Mouse (Mus musculus) neural tube, embryonic 13.5 days (tissue): Measurements from ENCODE around the gene Galnt11. TPM values are rescaled to one million over a fixed set of nuclear protein-coding genes. Genes with fewer than 3 reads are reported as not detected.
"Not testable (repeated sequence)": the region's sequence is repeated elsewhere in the genome, so short reads cannot be mapped to it uniquely, and the experiment has no call there.

Source experiments
- ATAC-seq: fragments of 200-750 bp; cut with Nextera tagmentation; 2 replicates; pipeline ENCODE4 v1.8.0; 2017; ENCODE audit warnings: low read depth, mild to moderate bottlenecking, moderate TSS enrichment, moderate library complexity
- H3K27ac ChIP-seq: fragments of 300-500 bp; sonication (generic); replicated peaks from 2 replicates; pipeline ENCODE4 v1.5.1; 2015; ENCODE audit warnings: moderate library complexity, mild to moderate bottlenecking, inconsistent platforms
- H3K27me3 ChIP-seq: fragments of 300-500 bp; sonication (generic); 2 replicates; pipeline ENCODE4 v1.6.1; 2015; ENCODE audit warnings: mild to moderate bottlenecking, inconsistent platforms
- H3K36me3 ChIP-seq: fragments of 300-500 bp; sonication (generic); 2 replicates; pipeline ENCODE4 v1.6.1; 2015; ENCODE audit warnings: mild to moderate bottlenecking, inconsistent platforms
- H3K4me1 ChIP-seq: fragments of 300-500 bp; sonication (generic); replicated peaks from 2 replicates; pipeline ENCODE4 v1.6.1; 2015; ENCODE audit warnings: inconsistent platforms
- H3K4me2 ChIP-seq: fragments of 300-500 bp; sonication (generic); 2 replicates; pipeline ENCODE4 v1.6.1; 2015; ENCODE audit warnings: inconsistent platforms, mild to moderate bottlenecking, moderate library complexity
- H3K4me3 ChIP-seq: fragments of 300-500 bp; sonication (generic); 2 replicates; pipeline ENCODE4 v1.5.1; 2015; ENCODE audit warnings: mild to moderate bottlenecking, inconsistent platforms
- H3K9ac ChIP-seq: fragments of 300-500 bp; sonication (generic); 2 replicates; pipeline ENCODE4 v1.6.1; 2015; ENCODE audit warnings: moderate library complexity, mild to moderate bottlenecking, inconsistent platforms
- H3K9me3 ChIP-seq: fragments of 300-500 bp; sonication (generic); 2 replicates; pipeline ENCODE4 v1.6.1; 2016; ENCODE audit warnings: inconsistent platforms
- WGBS: fragments of 180-500 bp; shearing (Covaris S2); methylation state at CpG from one replicate; pipeline ENCODE4 v1.1.7; 2015; 5-methylcytosine and 5-hydroxymethylcytosine counted together
- polyA plus RNA-seq: library from polyadenylated mRNA; unstranded; fragments of >200 nt; fragmentation: Nextera tagmentation; extraction: Ambion mirVana; gene quantifications from 2 replicates; pipeline ENCODE4 v1.2.1, GENCODE M21; 2015

The Galnt11 gene
- polyA plus RNA-seq, result 49.4 and 52.6 TPM in 2 replicates

DNA sequence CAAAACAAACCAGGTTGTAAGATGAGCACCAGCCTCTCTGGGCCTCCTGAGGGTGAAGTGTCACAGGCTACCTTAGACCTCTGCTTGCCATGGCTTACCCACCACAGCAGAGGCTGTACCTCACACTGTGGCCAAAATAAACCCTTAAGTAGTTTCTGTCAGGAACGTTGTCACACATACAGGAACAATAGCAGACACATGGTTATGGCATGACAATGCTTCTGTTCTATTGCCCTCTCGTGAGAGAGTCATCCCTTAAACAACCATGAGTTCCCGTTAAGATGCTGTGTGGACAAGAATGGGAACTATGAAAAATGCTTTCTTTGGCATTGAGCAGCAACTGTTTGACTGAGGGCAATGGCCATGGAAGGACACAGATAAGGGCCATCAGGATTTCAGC is at the start of gene Galnt11:
Gene Galnt11 (plus strand): TSS at position 301 of the 400 bp plus-strand sequence.
- Histone ChIP-seq H3K4me3 (peak within 1 kb of the TSS; percentile 64), H3K27ac (peak within 1 kb of the TSS; percentile 90), H3K9me3 (no peaks in the 10 kb centered on the region), H3K4me2 (peak within 1 kb of the TSS; percentile 58), H3K27me3 (no peaks in the 10 kb centered on the region), H3K36me3 (0 out of 2 replicates have a peak, but pooled peaks cover 6% of the 10 kb centered on the region), H3K9ac (peak within 1 kb of the TSS; percentile 83), H3K4me1 (peaks cover 19% of the 10 kb centered on the region)
- 91% methylated on average over 3 of the region's 3 CpGs for WGBS
- no peak for ATAC-seq

DNA sequence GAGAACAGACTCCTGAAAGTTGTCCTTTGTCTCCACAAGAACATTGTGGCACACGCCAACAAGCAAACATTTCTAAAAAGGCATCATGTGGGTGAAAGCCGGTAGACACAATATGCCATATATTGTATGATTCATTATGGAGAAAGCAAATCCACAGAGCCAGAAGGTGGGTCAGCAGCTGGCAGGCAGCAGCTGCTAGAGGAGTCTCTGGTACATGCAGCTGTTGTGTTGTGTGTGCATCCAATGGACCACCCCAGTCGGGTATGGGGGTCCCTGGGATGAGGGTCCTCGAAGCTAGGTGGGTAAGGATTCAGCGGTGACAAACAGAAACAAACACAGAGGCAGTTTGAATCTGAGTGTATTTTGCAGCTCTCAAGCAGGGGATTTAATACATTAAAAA is 43.8 kb upstream of the Galnt11 start:
- not testable (repeated sequence) for H3K9me3 ChIP-seq, ATAC-seq, H3K4me3 ChIP-seq, H3K27ac ChIP-seq, H3K4me2 ChIP-seq, H3K27me3 ChIP-seq, H3K4me1 ChIP-seq, H3K9ac ChIP-seq, H3K36me3 ChIP-seq
- WGBS, result 91% methylated on average over 5 of the region's 5 CpGs

DNA sequence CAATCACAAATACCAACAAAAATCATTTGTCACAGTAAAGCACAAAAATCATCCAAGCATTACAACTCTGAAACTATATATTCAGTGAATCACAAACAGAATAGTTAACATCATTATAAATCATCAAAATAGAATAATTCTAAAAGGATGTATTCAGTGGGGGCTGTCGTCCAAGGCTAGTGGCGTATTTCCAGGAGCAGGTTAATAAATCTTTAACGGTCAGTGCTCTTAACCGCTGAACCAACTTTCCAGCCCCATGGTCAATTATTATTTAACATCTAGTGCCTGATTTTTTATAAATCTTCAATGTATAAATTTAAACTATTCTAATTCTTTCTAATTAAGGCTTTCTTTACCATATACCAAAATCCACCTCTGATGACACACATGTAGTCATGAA is 43.2 kb upstream of the Galnt11 start:
- H3K36me3 ChIP-seq, H3K9me3 ChIP-seq, H3K9ac ChIP-seq, H3K27ac ChIP-seq, H3K4me2 ChIP-seq, H3K4me1 ChIP-seq, H3K27me3 ChIP-seq, ATAC-seq, H3K4me3 ChIP-seq: not testable (repeated sequence)
- WGBS, result 77% methylated on average over 4 of the region's 4 CpGs

DNA sequence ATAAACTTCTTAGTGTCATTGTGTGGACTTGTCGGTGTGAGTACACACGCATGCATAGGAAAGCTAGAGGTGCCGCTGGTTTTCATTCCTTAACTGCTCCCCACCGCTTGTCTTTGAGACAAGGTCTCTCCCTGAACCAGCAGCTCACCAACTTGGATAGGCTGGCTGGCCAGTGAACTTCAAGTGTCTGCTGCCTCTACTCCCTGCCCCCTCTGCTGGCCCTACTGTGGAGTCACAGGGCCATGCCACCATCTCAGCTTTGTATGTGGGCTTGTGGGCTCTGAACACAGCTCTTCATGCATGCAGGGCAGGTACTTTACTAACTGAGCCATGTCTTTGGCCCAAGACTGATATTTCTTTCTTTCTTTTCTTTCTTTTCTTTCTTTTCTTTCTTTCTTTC is 42.4 kb upstream of the Galnt11 start:
- Histone ChIP-seq H3K27ac (no peak overlapping the region), H3K9ac (no peak overlapping the region), H3K4me1 (no peaks in the 10 kb centered on the region), H3K9me3 (no peaks in the 10 kb centered on the region), H3K4me3 (no peak overlapping the region), H3K36me3 (no peaks in the 10 kb centered on the region), H3K4me2 (no peak overlapping the region), H3K27me3 (no peaks in the 10 kb centered on the region)
- WGBS, result 96% methylated on average over 4 of the region's 4 CpGs
- no peak for ATAC-seq

DNA sequence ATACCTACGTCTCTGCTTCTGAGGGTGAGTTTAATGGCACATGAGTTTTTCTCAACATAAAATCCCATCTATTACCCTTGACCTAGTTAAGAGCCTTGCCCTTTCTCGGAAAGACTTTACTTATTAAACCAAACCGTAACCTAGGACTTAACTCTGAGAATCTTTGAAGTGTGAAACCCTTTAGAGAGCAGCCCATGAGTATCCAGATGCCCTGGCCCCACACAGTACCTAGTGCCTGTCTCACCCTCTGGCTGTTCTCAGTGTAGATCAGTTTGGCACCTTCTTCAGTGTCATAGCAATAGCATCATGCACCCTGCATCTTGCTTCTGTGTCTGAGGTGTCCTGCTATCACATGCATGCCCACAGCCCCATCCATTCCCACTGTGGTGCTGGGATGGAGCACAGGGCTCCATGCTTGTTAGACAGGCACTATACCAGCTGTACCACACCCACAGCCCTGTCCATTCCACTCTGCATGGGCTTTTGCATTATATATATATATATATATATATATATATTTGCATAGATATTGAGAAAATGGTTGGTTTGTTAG is 41.7 kb upstream of the Galnt11 start:
- ATAC-seq, result no peak
- 95% methylated on average over 3 of the region's 3 CpGs for WGBS

DNA sequence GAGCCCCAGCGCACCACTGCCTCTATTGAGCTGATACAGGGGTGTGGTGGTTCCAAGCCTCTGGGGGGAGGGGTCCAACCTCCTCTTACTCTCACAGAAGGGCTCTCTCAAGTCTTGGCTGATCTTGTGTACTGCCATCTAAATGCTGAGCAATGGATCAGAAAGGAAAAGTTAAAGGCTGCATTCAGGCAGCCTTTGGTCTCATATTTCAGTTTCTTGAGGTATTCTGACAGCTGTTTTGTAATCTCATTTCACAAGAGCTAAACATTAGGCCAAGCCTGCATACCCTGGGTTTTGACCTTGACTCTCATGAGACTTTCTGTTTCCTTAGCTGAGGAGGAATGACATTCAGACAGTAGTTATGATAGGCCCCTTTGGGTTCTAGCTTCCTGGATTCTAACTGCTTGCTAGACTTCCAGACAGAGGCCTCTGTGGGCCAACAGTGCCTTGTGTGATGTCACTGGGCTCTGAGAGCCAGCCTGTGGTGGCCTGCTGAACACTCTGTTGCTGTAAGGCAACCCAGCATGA is 40.6 kb upstream of the Galnt11 start, which contains the start of gene Galntl5:
Gene Galntl5 (plus strand): TSS at position 457 of the 528 bp plus-strand sequence.
- no peaks in the 10 kb centered on the region for H3K4me1 ChIP-seq
- 82% methylated on average over 1 of the region's 1 CpGs for WGBS
- no peak for ATAC-seq
- H3K9me3 ChIP-seq, result no peaks in the 10 kb centered on the region
- no peak within 1 kb of the TSS for H3K27ac ChIP-seq
- H3K4me3 ChIP-seq, result no peak within 1 kb of the TSS
- no peak within 1 kb of the TSS for H3K4me2 ChIP-seq
- no peaks in the 10 kb centered on the region for H3K36me3 ChIP-seq
- H3K9ac ChIP-seq, result no peak within 1 kb of the TSS
- H3K27me3 ChIP-seq, result no peaks in the 10 kb centered on the region

More for the DNA sequence above, 41.7 kb upstream of the Galnt11 start:
- Histone ChIP-seq H3K27ac (no peak overlapping the region), H3K27me3 (no peaks in the 10 kb centered on the region), H3K4me1 (no peaks in the 10 kb centered on the region), H3K4me3 (no peak overlapping the region), H3K4me2 (no peak overlapping the region), H3K9ac (no peak overlapping the region), H3K9me3 (no peaks in the 10 kb centered on the region), H3K36me3 (no peaks in the 10 kb centered on the region)

DNA sequence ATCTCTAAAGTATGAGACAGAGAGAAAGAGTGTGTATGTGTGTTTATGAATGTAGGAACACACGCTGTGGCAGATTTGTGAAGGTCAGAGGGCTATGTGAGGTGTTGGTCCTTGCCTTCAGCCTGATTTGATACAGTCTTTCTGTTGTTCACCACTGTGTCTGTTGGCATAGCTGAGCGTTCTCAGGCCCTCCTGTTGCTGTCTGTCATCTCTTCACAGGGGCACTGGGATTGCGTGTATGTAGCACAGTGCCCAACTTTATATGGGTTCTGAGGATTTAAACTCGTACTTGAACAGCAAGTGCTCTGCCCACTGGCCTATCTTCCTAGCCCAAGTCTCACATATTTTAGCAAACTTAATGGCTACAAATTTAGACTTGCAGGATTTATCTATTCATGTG is 38.1 kb upstream of the Galnt11 start:
- ATAC-seq, result no peak
- Histone ChIP-seq H3K27me3 (no peaks in the 10 kb centered on the region), H3K4me3 (no peak overlapping the region), H3K27ac (no peak overlapping the region), H3K9ac (no peak overlapping the region), H3K9me3 (no peaks in the 10 kb centered on the region), H3K36me3 (no peaks in the 10 kb centered on the region), H3K4me1 (no peaks in the 10 kb centered on the region), H3K4me2 (no peak overlapping the region)
- 87% methylated on average over 4 of the region's 4 CpGs for WGBS

DNA sequence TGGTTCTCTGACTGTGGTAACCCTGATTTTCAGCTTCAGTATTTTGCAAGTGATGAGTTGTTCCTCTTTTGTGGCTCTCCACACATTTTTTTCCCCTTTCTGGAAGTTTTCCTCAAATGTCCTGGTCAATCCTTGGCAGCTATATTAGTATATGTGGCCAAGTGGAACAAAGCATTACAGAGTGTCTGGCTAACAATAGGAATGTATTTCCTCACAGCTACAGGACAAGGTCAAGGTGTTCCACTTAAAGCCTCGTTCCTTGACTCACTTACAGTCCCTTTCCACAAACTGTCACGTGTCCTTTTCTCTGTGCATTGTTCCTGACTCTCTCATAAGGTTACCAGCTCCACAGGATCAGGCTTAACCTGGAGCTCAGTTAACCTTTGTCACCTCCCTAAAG is 37.1 kb upstream of the Galnt11 start:
- ATAC-seq, result no peak
- Histone ChIP-seq H3K4me2 (no peak overlapping the region), H3K27me3 (no peaks in the 10 kb centered on the region), H3K27ac (no peak overlapping the region), H3K9me3 (no peaks in the 10 kb centered on the region), H3K4me1 (no peaks in the 10 kb centered on the region), H3K36me3 (no peaks in the 10 kb centered on the region), H3K4me3 (no peak overlapping the region), H3K9ac (no peak overlapping the region)
- WGBS, result 52% methylated on average over 2 of the region's 2 CpGs

DNA sequence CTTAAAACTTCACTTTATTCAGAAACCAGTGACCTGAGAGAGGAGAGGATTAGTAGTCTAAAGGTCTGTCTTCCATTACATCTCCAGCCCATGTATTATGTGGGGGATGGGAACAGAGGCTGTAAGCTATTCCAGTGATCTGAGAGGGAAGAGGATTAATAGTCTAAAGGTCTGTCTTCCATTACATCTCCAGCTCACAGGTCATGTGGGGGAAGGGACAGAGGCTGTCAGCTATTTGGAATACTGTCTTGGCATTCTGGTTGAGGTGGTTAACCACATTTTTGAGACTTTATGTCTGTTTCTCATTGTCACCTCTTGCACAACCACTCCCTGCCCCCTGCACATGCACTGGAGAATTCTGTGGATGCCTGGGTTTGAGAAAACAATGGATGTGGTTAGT is 34.0 kb upstream of the Galnt11 start:
- H3K27ac ChIP-seq, result no peak overlapping the region
- ATAC-seq, result no peak
- no peaks in the 10 kb centered on the region for H3K9me3 ChIP-seq
- no peaks in the 10 kb centered on the region for H3K36me3 ChIP-seq
- no peak overlapping the region for H3K9ac ChIP-seq
- H3K4me3 ChIP-seq, result no peak overlapping the region
- H3K4me2 ChIP-seq, result no peak overlapping the region
- no peaks in the 10 kb centered on the region for H3K27me3 ChIP-seq
- no peaks in the 10 kb centered on the region for H3K4me1 ChIP-seq

DNA sequence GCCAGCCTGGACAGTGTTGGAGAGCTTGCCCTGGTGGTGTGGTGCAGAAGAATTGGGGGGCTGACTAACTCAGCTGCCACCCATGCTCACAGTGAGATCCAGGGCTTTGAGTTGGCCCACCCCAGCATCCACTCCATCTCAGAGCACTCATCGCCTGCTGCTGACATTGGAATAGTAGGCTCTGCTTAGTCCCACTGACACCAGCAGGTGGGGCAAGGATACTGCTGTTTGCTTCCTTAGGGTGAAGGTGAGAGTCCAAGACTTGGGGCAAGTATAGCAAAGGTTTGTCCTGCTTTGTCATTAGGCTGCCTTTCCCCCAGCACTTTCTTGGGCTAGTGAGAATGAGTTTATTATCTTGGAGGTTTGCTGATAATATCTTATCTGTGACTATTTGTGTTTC is 32.9 kb upstream of the Galnt11 start:
- Histone ChIP-seq H3K4me2 (no peak overlapping the region), H3K4me1 (no peaks in the 10 kb centered on the region), H3K4me3 (no peak overlapping the region), H3K27ac (no peak overlapping the region), H3K9me3 (no peaks in the 10 kb centered on the region), H3K36me3 (no peaks in the 10 kb centered on the region), H3K9ac (no peak overlapping the region), H3K27me3 (no peaks in the 10 kb centered on the region)
- WGBS, result 67% methylated on average over 1 of the region's 1 CpGs
- ATAC-seq, result no peak

DNA sequence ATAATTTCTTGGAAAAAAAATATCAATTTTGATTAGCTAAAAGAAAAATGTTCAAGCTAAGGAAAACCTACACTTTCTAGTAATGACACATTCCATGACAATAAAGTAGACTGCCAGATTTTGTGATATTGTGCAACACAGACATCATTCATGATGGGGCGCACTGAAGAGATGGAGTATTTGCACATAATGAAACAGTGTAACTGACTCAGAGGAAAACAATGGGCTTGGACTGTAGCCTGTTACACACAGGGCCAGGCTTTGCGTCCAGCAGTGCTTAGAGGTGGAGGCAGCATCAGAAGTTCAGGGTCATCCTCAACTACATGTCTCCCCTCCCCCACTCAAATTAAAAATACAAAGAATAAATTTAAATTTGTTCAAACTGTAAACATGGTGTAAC is 31.2 kb upstream of the Galnt11 start:
- 81% methylated on average over 2 of the region's 2 CpGs for WGBS
- ATAC-seq, result no peak
- no peak overlapping the region for H3K9ac ChIP-seq

DNA sequence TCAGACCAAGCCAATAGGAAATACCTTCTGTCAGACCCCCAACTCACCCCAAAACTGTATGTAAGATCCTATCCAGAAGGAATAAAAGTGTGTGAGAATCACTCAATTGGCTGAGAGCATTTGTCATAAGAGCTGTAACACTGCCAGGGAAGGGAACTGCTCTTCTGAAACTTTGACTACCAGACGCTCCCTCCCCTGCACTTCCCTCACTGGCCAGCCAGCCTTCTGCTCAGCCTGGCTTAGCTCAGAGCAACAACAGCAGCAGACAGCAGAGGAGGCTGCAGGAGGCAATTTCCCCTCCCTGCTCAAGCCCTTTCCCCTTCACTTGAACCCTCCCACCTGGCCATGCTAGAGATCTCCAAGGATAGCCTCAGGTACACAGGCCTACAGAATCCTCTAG is 9.8 kb upstream of the Galnt11 start:
- WGBS, result 85% methylated on average over 1 of the region's 1 CpGs
- H3K36me3 ChIP-seq, result no peaks in the 10 kb centered on the region
- H3K27ac ChIP-seq, result no peak overlapping the region
- H3K9ac ChIP-seq, result no peak overlapping the region
- H3K4me1 ChIP-seq, result no peaks in the 10 kb centered on the region
- no peak overlapping the region for H3K4me2 ChIP-seq
- no peak overlapping the region for H3K4me3 ChIP-seq
- no peaks in the 10 kb centered on the region for H3K27me3 ChIP-seq
- H3K9me3 ChIP-seq, result no peaks in the 10 kb centered on the region
- no peak for ATAC-seq

More for the DNA sequence above, 31.2 kb upstream of the Galnt11 start:
- Histone ChIP-seq H3K4me3 (no peak overlapping the region), H3K36me3 (no peaks in the 10 kb centered on the region), H3K27ac (no peak overlapping the region), H3K4me2 (no peak overlapping the region), H3K9me3 (no peaks in the 10 kb centered on the region), H3K4me1 (no peaks in the 10 kb centered on the region), H3K27me3 (no peaks in the 10 kb centered on the region)

DNA sequence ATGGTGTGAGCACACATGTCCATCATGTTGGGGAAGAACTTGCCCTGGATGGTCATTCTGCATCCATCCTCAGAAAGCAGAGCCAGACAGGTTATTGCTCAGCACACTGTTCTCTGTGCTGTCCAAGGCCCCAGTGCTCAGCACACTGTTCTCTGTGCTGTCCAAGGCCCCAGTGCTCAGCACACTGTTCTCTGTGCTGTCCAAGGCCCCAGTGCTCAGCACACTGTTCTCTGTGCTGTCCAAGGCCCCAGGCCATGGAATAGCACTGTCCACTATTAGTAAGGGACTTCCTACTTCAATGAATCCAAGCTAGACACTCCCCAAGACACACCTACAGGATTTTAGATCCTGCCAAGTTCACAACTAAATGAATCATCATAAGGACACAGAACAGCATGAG is 8.5 kb upstream of the Galnt11 start:
- not testable (repeated sequence) for H3K36me3 ChIP-seq, ATAC-seq, H3K4me3 ChIP-seq, H3K4me2 ChIP-seq, H3K4me1 ChIP-seq, H3K27ac ChIP-seq, H3K9me3 ChIP-seq, H3K9ac ChIP-seq, H3K27me3 ChIP-seq
